Mouse (Mus musculus) embryonic fibroblast, embryonic 13.5 days (primary cell): Measurements from ENCODE around the gene Fzd7.

Experiments
- CTCF ChIP-seq: IDR thresholded peaks from 2 replicates; pipeline ENCODE4 v1.5.1; 2011; ENCODE audit warnings: mild to moderate bottlenecking, control low read depth, low read length, moderate library complexity, borderline replicate concordance; ENCODE audit not compliant: insufficient read depth
- POLR2A ChIP-seq: IDR thresholded peaks from 2 replicates; pipeline ENCODE4 v1.6.1; 2011; ENCODE audit warnings: low read depth, mild to moderate bottlenecking, control low read depth, low read length, moderate library complexity

GRCm38 (mm10) chr1:59435270-59435669 lies 47.0 kb upstream of the Fzd7 start:
- TF ChIP-seq CTCF (no peak), POLR2A (no peak)
